Mouse (Mus musculus): ENCODE measurements around the gene Olfr486.
"Not testable (repeated sequence)": the region's sequence is repeated elsewhere in the genome, so short reads cannot be mapped to it uniquely, and the experiment has no call there.

The Olfr486 gene

GRCm38 (mm10) chr7:108172642-108173041 is at the start of gene Olfr486:
TSS of gene Olfr486 (minus strand) at chr7:108172742.
- not testable (repeated sequence) for DNase-seq (ENCODE audit: low read depth, low spot score)

GRCm38 (mm10) chr7:108214536-108214935 is 42.0 kb upstream of the Olfr486 start, which contains the start of gene Olfr487:
TSS of gene Olfr487 (minus strand) at chr7:108214636.
- not testable (repeated sequence) for DNase-seq (ENCODE audit: low read depth, low spot score)

GRCm38 (mm10) chr7:108196938-108197337 is 24.4 kb upstream of the Olfr486 start:
- DNase-seq (ENCODE audit: low read depth, low spot score), result no peak

GRCm38 (mm10) chr7:108196337-108196736 is 23.8 kb upstream of the Olfr486 start:
- not testable (repeated sequence) for DNase-seq (ENCODE audit: low read depth, low spot score)

GRCm38 (mm10) chr7:108192714-108193113 is 20.2 kb upstream of the Olfr486 start:
- not testable (repeated sequence) for DNase-seq (ENCODE audit: low read depth, low spot score)

GRCm38 (mm10) chr7:108191196-108191595 is 18.7 kb upstream of the Olfr486 start:
- DNase-seq (ENCODE audit: low read depth, low spot score), result not testable (repeated sequence)

GRCm38 (mm10) chr7:108185237-108185636 is 12.7 kb upstream of the Olfr486 start:
- DNase-seq (ENCODE audit: low read depth, low spot score), result not testable (repeated sequence)

GRCm38 (mm10) chr7:108184401-108184800 is 11.9 kb upstream of the Olfr486 start:
- DNase-seq (ENCODE audit: low read depth, low spot score), result not testable (repeated sequence)

- no peak for DNase-seq (ENCODE audit: low read depth, low spot score)
Measured at GRCm38 (mm10) chr7:108159771-108160170, 12.8 kb downstream of the Olfr486 start, which contains the start of gene Olfr485. TSS of gene Olfr485 (minus strand) at chr7:108159871.

GRCm38 (mm10) chr7:108127349-108127748 is 45.2 kb downstream of the Olfr486 start, which contains the start of gene Olfr484:
TSS of gene Olfr484 (minus strand) at chr7:108127449.
- no peak for DNase-seq (ENCODE audit: low read depth, low spot score)
